Comparison of ENCODE assay signal across 29 mouse cellular contexts in the genomic region with DNA sequence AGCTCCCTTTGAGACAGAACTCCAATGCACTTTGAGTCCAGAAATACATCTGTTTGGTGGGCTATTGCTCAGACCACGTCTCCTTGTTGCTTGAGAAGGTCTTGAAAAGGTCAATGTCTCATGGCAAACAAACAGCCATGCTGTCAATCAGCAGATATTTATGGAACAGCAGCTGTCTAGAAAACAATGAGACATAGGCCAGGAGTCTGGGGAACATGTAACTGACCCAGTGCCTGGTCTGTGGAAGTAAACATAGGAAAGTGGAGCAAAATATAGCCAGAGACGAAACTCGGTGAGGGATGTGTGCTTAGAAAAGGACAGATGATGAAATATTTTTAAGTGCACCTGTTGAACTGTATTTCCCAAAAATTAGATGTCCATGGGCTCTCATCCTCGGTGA.
"Had no signal": no experiment of that assay in that cellular context is flagged by ENCODE, and none has a peak within 500 bp of the region (broad histone marks: within the 10 kb centered on the region; RNA-seq: fewer than 3 reads in every experiment).

No protein-coding gene starts in this region.

- H3K27ac ChIP-seq: embryonic facial prominence, embryonic 10.5 days; embryonic facial prominence, embryonic 12.5 days; embryonic facial prominence, embryonic 13.5 days; embryonic facial prominence, embryonic 15.5 days; forebrain, embryonic 10.5 days; forebrain, embryonic 12.5 days; forebrain, embryonic 13.5 days; forebrain, embryonic 15.5 days; gastrocnemius, adult 2 months; heart, adult 2 months had no signal

- H3K9me3 ChIP-seq: embryonic facial prominence, embryonic 10.5 days; embryonic facial prominence, embryonic 12.5 days; embryonic facial prominence, embryonic 13.5 days; embryonic facial prominence, embryonic 15.5 days; forebrain, embryonic 10.5 days; forebrain, embryonic 12.5 days; forebrain, embryonic 13.5 days; forebrain, embryonic 15.5 days had no signal

- H3K4me1 ChIP-seq: embryonic facial prominence, embryonic 13.5 days; embryonic facial prominence, embryonic 15.5 days; forebrain, embryonic 12.5 days; forebrain, embryonic 13.5 days; forebrain, embryonic 15.5 days had no signal

- DNase-seq: cerebellum, adult 18-20 months; cerebellum, adult 2 months; cerebellum, adult 8-10 months; cerebellum, adult 9-10 months; cerebellum, adult 9-11 months; cerebellum, postnatal 10 days; cerebellum, postnatal 14 days; cerebellum, postnatal 25 days; cerebellum, postnatal 36 days; embryo, embryonic 11 days; forebrain, postnatal 0 days; gastrocnemius, adult 2 months; gastrocnemius, postnatal 10 days; gastrocnemius, postnatal 14 days; gastrocnemius, postnatal 25 days; gastrocnemius, postnatal 36 days; heart, adult 11 months; heart, adult 2 months had no signal

- H3K4me3 ChIP-seq: embryonic facial prominence, embryonic 10.5 days; embryonic facial prominence, embryonic 12.5 days; embryonic facial prominence, embryonic 13.5 days; embryonic facial prominence, embryonic 15.5 days; erythroblast, embryonic 14.5 days; forebrain, embryonic 10.5 days; forebrain, embryonic 12.5 days; forebrain, embryonic 13.5 days; forebrain, embryonic 15.5 days; gastrocnemius, adult 2 months; heart, adult 2 months had no signal

- H3K27me3 ChIP-seq: embryonic facial prominence, embryonic 12.5 days; embryonic facial prominence, embryonic 13.5 days; embryonic facial prominence, embryonic 15.5 days; forebrain, embryonic 12.5 days; forebrain, embryonic 13.5 days; forebrain, embryonic 15.5 days had no signal

- ATAC-seq: forebrain, embryonic 13.5 days; forebrain, embryonic 14.5 days; forebrain, embryonic 15.5 days; forebrain, embryonic 16.5 days; forebrain, postnatal 0 days had no signal

- H3K4me2 ChIP-seq: embryonic facial prominence, embryonic 12.5 days; embryonic facial prominence, embryonic 13.5 days; embryonic facial prominence, embryonic 15.5 days; forebrain, embryonic 12.5 days; forebrain, embryonic 13.5 days; forebrain, embryonic 15.5 days had no signal

- H3K9ac ChIP-seq: embryonic facial prominence, embryonic 12.5 days; embryonic facial prominence, embryonic 13.5 days; embryonic facial prominence, embryonic 15.5 days; forebrain, embryonic 12.5 days; forebrain, embryonic 13.5 days; forebrain, embryonic 15.5 days; forebrain, postnatal 0 days had no signal

- H3K36me3 ChIP-seq: embryonic facial prominence, embryonic 10.5 days; embryonic facial prominence, embryonic 12.5 days; embryonic facial prominence, embryonic 13.5 days; embryonic facial prominence, embryonic 15.5 days; forebrain, embryonic 10.5 days; forebrain, embryonic 12.5 days; forebrain, embryonic 15.5 days had no signal
